Mouse (Mus musculus) kidney, adult 2 months (tissue): ENCODE measurements at regions not wholly inside any gene's neighbourhood (a gene's known extent, or its start where the extent isn't known, plus 50 kb on each side); places are given as distances from the start of the nearest gene placed in this dataset.

Experiments
- CTCF ChIP-seq: fragments of 200-500 bp; conservative IDR thresholded peaks from 2 replicates; pipeline ENCODE4 v1.5.1; 2011; ENCODE audit warnings: low read depth, mild to moderate bottlenecking, control low read depth, low read length, moderate library complexity, mixed read lengths; ENCODE audit not compliant: insufficient read depth, insufficient read length
- POLR2A ChIP-seq: fragments of 200-500 bp; IDR thresholded peaks from one replicate; pipeline ENCODE4 v1.6.1; 2011; ENCODE audit warnings: low read depth, low read length, control low read depth

DNA sequence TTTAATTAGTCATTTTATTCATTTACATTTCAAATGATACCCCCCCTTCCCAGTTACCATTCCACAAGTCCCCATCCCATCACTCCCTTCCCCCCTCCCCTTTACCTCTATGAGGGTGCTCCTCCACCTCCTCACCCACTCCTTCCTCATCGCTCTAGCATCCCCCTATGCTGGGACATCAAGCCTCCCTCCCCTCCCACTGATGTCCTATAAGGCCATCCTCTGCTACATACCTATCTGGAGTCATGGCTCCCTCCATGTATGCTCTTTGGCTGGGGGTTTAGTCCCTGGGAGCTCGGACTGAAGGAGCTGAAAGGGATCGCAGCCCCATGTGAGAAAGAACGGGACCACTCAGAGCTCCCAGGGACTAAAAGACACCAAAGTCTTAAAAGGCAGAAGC is 176.3 kb downstream of the Pros1 start:
- TF ChIP-seq CTCF (no peak), POLR2A (no peak)
